Mouse (Mus musculus): Measurements from ENCODE around the gene Rad17.

- peak; percentile 52 for TF ChIP-seq CTCF (IDR thresholded peaks at IDR 0.05)
- TF ChIP-seq EP300 (IDR thresholded peaks at IDR 0.05) = 0 out of 2 replicates have a peak, but pooled peaks have one; percentile 40
Measured at GRCm38 (mm10) chr13:100650550-100651438, at the start of gene Rad17, which contains the start of gene Ak6.

Measured in lung, postnatal 0 days (tissue).